Mouse (Mus musculus) stomach, embryonic 15.5 days (tissue): ENCODE results near the gene Kctd6. TPM values are rescaled to one million over a fixed set of nuclear protein-coding genes. Genes with fewer than 3 reads are reported as not detected.

Source experiments
- ATAC-seq: fragments of 200-750 bp; cut with Nextera tagmentation; 2 replicates; pipeline ENCODE4 v1.8.0; 2017; ENCODE audit warnings: low read depth, moderate number of reproducible peaks, moderate TSS enrichment; ENCODE audit not compliant: insufficient read depth, low FRiP score
- H3K27ac ChIP-seq: fragments of 300-500 bp; sonication (generic); 2 replicates; pipeline ENCODE4 v1.5.1; 2015; ENCODE audit warnings: mild to moderate bottlenecking, inconsistent platforms
- H3K27me3 ChIP-seq: fragments of 300-500 bp; sonication (generic); replicated peaks from 2 replicates; pipeline ENCODE4 v1.6.1; 2015; ENCODE audit warnings: inconsistent platforms
- H3K36me3 ChIP-seq: fragments of 300-500 bp; sonication (generic); 2 replicates; pipeline ENCODE4 v1.6.1; 2015; ENCODE audit warnings: inconsistent platforms
- H3K4me1 ChIP-seq: fragments of 300-500 bp; sonication (generic); 2 replicates; pipeline ENCODE4 v1.6.1; 2015; ENCODE audit warnings: inconsistent platforms
- H3K4me2 ChIP-seq: fragments of 300-500 bp; sonication (generic); 2 replicates; pipeline ENCODE4 v1.6.1; 2015; ENCODE audit warnings: mild to moderate bottlenecking, inconsistent platforms
- H3K4me3 ChIP-seq: fragments of 300-500 bp; sonication (generic); replicated peaks from 2 replicates; pipeline ENCODE4 v1.5.1; 2015; ENCODE audit warnings: inconsistent platforms
- H3K9ac ChIP-seq: fragments of 300-500 bp; sonication (generic); 2 replicates; pipeline ENCODE4 v1.6.1; 2015; ENCODE audit warnings: inconsistent platforms
- H3K9me3 ChIP-seq: fragments of 300-500 bp; sonication (generic); 2 replicates; pipeline ENCODE4 v1.6.1; 2016; ENCODE audit warnings: inconsistent platforms
- whole genome bisulfite sequencing: fragments of 180-500 bp; shearing (Covaris S2); methylation state at CpG from one replicate; pipeline ENCODE4 v1.1.7; 2015; 5-methylcytosine and 5-hydroxymethylcytosine counted together
- polyA plus RNA-seq: library from polyadenylated mRNA; unstranded; fragments of >200 nt; fragmentation: Nextera tagmentation; extraction: Ambion mirVana; gene quantifications from 2 replicates; pipeline ENCODE4 v1.2.1, GENCODE M21; 2015

Gene Kctd6
- polyA plus RNA-seq, 1 experiment from 2014 or later: 14.2 TPM

GRCm38 (mm10) chr14:8192727-8193126 lies 21.2 kb upstream of the Kctd6 start:
- no peaks in the 10 kb centered on the region for H3K4me1 ChIP-seq
- no peaks in the 10 kb centered on the region for H3K27me3 ChIP-seq
- H3K27ac ChIP-seq: no peak overlapping the region
- no peak for ATAC-seq
- H3K36me3 ChIP-seq: no peaks in the 10 kb centered on the region
- H3K9ac ChIP-seq: no peak overlapping the region
- H3K9me3 ChIP-seq: no peaks in the 10 kb centered on the region
- 87% methylated on average over 6 of the region's 6 CpGs for WGBS
- no peak overlapping the region for H3K4me2 ChIP-seq
- no peak overlapping the region for H3K4me3 ChIP-seq

GRCm38 (mm10) chr14:8200769-8201168 lies 13.2 kb upstream of the Kctd6 start:
- no peak overlapping the region for H3K4me3 ChIP-seq
- 70% methylated on average over 5 of the region's 5 CpGs for WGBS
- ATAC-seq: no peak

GRCm38 (mm10) chr14:8201715-8202114 lies 12.2 kb upstream of the Kctd6 start:
- Histone ChIP-seq H3K4me1 (no peaks in the 10 kb centered on the region), H3K4me3 (no peak overlapping the region), H3K27me3 (no peaks in the 10 kb centered on the region), H3K36me3 (no peaks in the 10 kb centered on the region), H3K4me2 (no peak overlapping the region), H3K27ac (no peak overlapping the region), H3K9me3 (no peaks in the 10 kb centered on the region), H3K9ac (no peak overlapping the region)
- no peak for ATAC-seq
- WGBS: 81% methylated on average over 3 of the region's 3 CpGs

More at GRCm38 (mm10) chr14:8200769-8201168, 13.2 kb upstream of the Kctd6 start:
- Histone ChIP-seq H3K27ac (no peak overlapping the region), H3K9ac (no peak overlapping the region), H3K27me3 (no peaks in the 10 kb centered on the region), H3K36me3 (no peaks in the 10 kb centered on the region), H3K9me3 (no peaks in the 10 kb centered on the region), H3K4me2 (no peak overlapping the region), H3K4me1 (no peaks in the 10 kb centered on the region)

GRCm38 (mm10) chr14:8206179-8206910 lies 7.6 kb upstream of the Kctd6 start:
- WGBS: 64% methylated on average over 9 of the region's 9 CpGs
- no peaks in the 10 kb centered on the region for H3K36me3 ChIP-seq
- no peak for ATAC-seq
- no peak overlapping the region for H3K9ac ChIP-seq
- no peaks in the 10 kb centered on the region for H3K9me3 ChIP-seq
- 0 out of 2 replicates have a peak, but pooled peaks cover 2% of the 10 kb centered on the region for H3K4me1 ChIP-seq
- no peaks in the 10 kb centered on the region for H3K27me3 ChIP-seq
- H3K4me2 ChIP-seq: no peak overlapping the region
- no peak overlapping the region for H3K27ac ChIP-seq
- no peak overlapping the region for H3K4me3 ChIP-seq

- 0 out of 2 replicates have a peak, but pooled peaks cover 2% of the 10 kb centered on the region for H3K4me1 ChIP-seq
- H3K4me3 ChIP-seq: no peak overlapping the region
- no peak overlapping the region for H3K4me2 ChIP-seq
- no peaks in the 10 kb centered on the region for H3K36me3 ChIP-seq
- no peak; the same call in 1 of the 2 replicates for ATAC-seq
- H3K27me3 ChIP-seq: no peaks in the 10 kb centered on the region
- no peak overlapping the region for H3K27ac ChIP-seq
- H3K9me3 ChIP-seq: no peaks in the 10 kb centered on the region
- no peak overlapping the region for H3K9ac ChIP-seq
- WGBS: 35% methylated on average over 5 of the region's 5 CpGs
These were observed 6.8 kb upstream of the Kctd6 start for GRCm38 (mm10) chr14:8207105-8207504.

- 76% methylated on average over 5 of the region's 5 CpGs for WGBS
- Histone ChIP-seq H3K27me3 (no peaks in the 10 kb centered on the region), H3K4me2 (no peak overlapping the region), H3K4me3 (no peak overlapping the region), H3K9me3 (no peaks in the 10 kb centered on the region), H3K27ac (no peak overlapping the region), H3K9ac (no peak overlapping the region), H3K4me1 (0 out of 2 replicates have a peak, but pooled peaks cover 2% of the 10 kb centered on the region), H3K36me3 (no peaks in the 10 kb centered on the region)
- ATAC-seq: no peak
These were observed 6.4 kb upstream of the Kctd6 start for GRCm38 (mm10) chr14:8207543-8207942.

GRCm38 (mm10) chr14:8208876-8209275 lies 5.1 kb upstream of the Kctd6 start:
- H3K27ac ChIP-seq: no peak overlapping the region
- H3K36me3 ChIP-seq: no peaks in the 10 kb centered on the region
- 0 out of 2 replicates have a peak, but pooled peaks cover 2% of the 10 kb centered on the region for H3K4me1 ChIP-seq
- H3K27me3 ChIP-seq: no peaks in the 10 kb centered on the region
- no peaks in the 10 kb centered on the region for H3K9me3 ChIP-seq
- WGBS: 56% methylated on average over 3 of the region's 3 CpGs
- no peak overlapping the region for H3K4me3 ChIP-seq
- no peak overlapping the region for H3K9ac ChIP-seq
- ATAC-seq: no peak
- no peak overlapping the region for H3K4me2 ChIP-seq

GRCm38 (mm10) chr14:8209896-8210295 lies 4.0 kb upstream of the Kctd6 start:
- no peaks in the 10 kb centered on the region for H3K9me3 ChIP-seq
- no peak overlapping the region for H3K27ac ChIP-seq
- H3K27me3 ChIP-seq: no peaks in the 10 kb centered on the region
- no peak overlapping the region for H3K9ac ChIP-seq
- WGBS: 86% methylated on average over 2 of the region's 2 CpGs
- no peaks in the 10 kb centered on the region for H3K36me3 ChIP-seq
- no peak for ATAC-seq
- no peak overlapping the region for H3K4me2 ChIP-seq
- no peak overlapping the region for H3K4me3 ChIP-seq
- H3K4me1 ChIP-seq: peaks cover 2% of the 10 kb centered on the region; the same call in 1 of the 2 replicates

GRCm38 (mm10) chr14:8212996-8213395 lies 944 bp upstream of the Kctd6 start:
- H3K27me3 ChIP-seq: no peaks in the 10 kb centered on the region
- 78% methylated on average over 2 of the region's 2 CpGs for WGBS
- no peak overlapping the region for H3K27ac ChIP-seq
- no peaks in the 10 kb centered on the region; the same call in 1 of the 2 replicates for H3K4me1 ChIP-seq
- no peak overlapping the region for H3K4me2 ChIP-seq
- no peak overlapping the region for H3K4me3 ChIP-seq
- no peaks in the 10 kb centered on the region for H3K9me3 ChIP-seq
- no peak for ATAC-seq
- no peaks in the 10 kb centered on the region for H3K36me3 ChIP-seq
- H3K9ac ChIP-seq: no peak overlapping the region

- peak; percentile 79 for ATAC-seq
- Histone ChIP-seq H3K36me3 (no peaks in the 10 kb centered on the region), H3K27ac (peak overlapping the region; percentile 94), H3K4me2 (peak overlapping the region; percentile 89), H3K4me3 (peak overlapping the region; percentile 71), H3K27me3 (no peaks in the 10 kb centered on the region), H3K9me3 (no peaks in the 10 kb centered on the region), H3K9ac (peak overlapping the region; percentile 89), H3K4me1 (no peaks in the 10 kb centered on the region; the same call in 1 of the 2 replicates)
- 2% methylated on average over 62 of the region's 63 CpGs for WGBS
These were observed 613 bp downstream of the Kctd6 start for GRCm38 (mm10) chr14:8214299-8215207.

- H3K36me3 ChIP-seq: no peaks in the 10 kb centered on the region
- H3K4me2 ChIP-seq: peak overlapping the region; percentile 89
- ATAC-seq: no peak
- no peaks in the 10 kb centered on the region; the same call in 1 of the 2 replicates for H3K4me1 ChIP-seq
- peak overlapping the region; percentile 71 for H3K4me3 ChIP-seq
- H3K27ac ChIP-seq: no peak overlapping the region
- 25% methylated on average over 21 of the region's 21 CpGs for WGBS
- H3K9ac ChIP-seq: no peak overlapping the region
- H3K9me3 ChIP-seq: no peaks in the 10 kb centered on the region
- H3K27me3 ChIP-seq: no peaks in the 10 kb centered on the region
These were observed 1.4 kb downstream of the Kctd6 start for GRCm38 (mm10) chr14:8215208-8215778.
